Mouse (Mus musculus): Measurements from ENCODE around the gene Nckap5.

DNA sequence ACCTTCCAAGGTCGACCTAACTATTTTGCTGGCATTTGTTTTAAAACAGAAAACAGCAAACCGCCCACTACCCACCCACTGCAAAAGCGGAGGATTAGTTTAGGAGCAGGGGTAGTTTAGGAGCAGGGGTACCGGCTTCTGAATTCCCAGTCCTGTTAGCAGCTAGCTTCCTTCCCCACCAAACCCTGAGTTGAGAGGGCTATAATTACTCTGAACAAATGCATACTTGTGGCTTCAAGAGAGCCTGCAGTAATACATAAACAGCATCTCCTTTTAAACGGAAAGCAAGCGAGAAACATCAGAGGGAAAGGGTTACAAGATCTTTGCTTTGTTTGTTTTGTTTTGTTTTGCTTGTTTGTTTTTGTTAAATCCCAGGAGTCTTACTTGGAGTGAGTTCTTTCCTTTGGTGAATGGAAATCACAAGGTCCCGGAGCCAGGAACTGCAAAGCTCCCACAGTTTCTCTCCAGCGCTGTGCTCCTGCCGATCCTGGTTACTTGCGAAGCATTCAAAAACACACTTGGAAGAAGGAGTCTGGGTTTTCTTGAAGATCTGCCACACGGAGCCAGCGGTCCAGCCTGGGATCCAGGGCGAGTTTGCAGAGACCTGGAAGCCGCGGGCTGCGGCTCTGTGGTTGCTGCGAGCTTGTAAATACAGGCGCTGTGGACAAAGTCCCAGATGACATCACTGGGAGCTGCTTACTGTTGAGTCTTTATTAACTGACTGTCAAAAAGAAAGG is 92.9 kb downstream of the Nckap5 start:
- no peak for TF ChIP-seq POLR2A (IDR thresholded peaks at IDR 0.05; ENCODE audit: extremely low read depth, insufficient read depth, low read length)
- TF ChIP-seq CTCF (IDR thresholded peaks at IDR 0.05; ENCODE audit: low read depth, low read length), result no peak

All from liver, adult 2 months (tissue).